Mouse (Mus musculus): ENCODE results near the gene Ing2. TPM values are rescaled to one million over a fixed set of nuclear protein-coding genes. Genes with fewer than 3 reads are reported as not detected.
A peak's percentile ranks its signal among the peaks of the same experiment; 100 is the strongest.

The Ing2 gene
- polyA plus RNA-seq, 1 experiment from 2014 or later = 10.4 TPM

GRCm38 (mm10) chr8:47683994-47684393 lies 8.6 kb upstream of the Ing2 start:
- Histone ChIP-seq H3K4me2 (no peak overlapping the region), H3K4me1 (ENCODE audit: control insufficient read depth, insufficient read depth, low read length) (0 out of 2 replicates have a peak, but pooled peaks cover 3% of the 10 kb centered on the region), H3K9ac (ENCODE audit: low read depth, low read length) (no peak overlapping the region), H3K36me3 (ENCODE audit: control insufficient read depth, insufficient read depth, low read length) (no peaks in the 10 kb centered on the region), H3K9me3 (replicated peaks; ENCODE audit: control insufficient read depth, low read length) (no peaks in the 10 kb centered on the region), H3K27ac (ENCODE audit: low read depth, low read length) (no peak overlapping the region), H3K27me3 (ENCODE audit: control insufficient read depth, insufficient read depth, low read length) (no peaks in the 10 kb centered on the region), H3K4me3 (ENCODE audit: low read depth, low read length) (no peak overlapping the region)
- WGBS (ENCODE audit: insufficient replicate concordance) = 82% methylated on average over 9 of the region's 9 CpGs
- ATAC-seq (replicated peaks; ENCODE audit: insufficient number of reproducible peaks, low FRiP score, low TSS enrichment) = no peak

GRCm38 (mm10) chr8:47680306-47680705 lies 5.0 kb upstream of the Ing2 start:
- WGBS (ENCODE audit: insufficient replicate concordance) = 84% methylated on average over 4 of the region's 4 CpGs
- Histone ChIP-seq H3K4me3 (ENCODE audit: low read depth, low read length) (no peak overlapping the region), H3K9me3 (replicated peaks; ENCODE audit: control insufficient read depth, low read length) (no peaks in the 10 kb centered on the region), H3K36me3 (ENCODE audit: control insufficient read depth, insufficient read depth, low read length) (no peaks in the 10 kb centered on the region), H3K4me2 (no peak overlapping the region), H3K9ac (ENCODE audit: low read depth, low read length) (no peak overlapping the region), H3K27ac (ENCODE audit: low read depth, low read length) (no peak overlapping the region), H3K27me3 (ENCODE audit: control insufficient read depth, insufficient read depth, low read length) (no peaks in the 10 kb centered on the region), H3K4me1 (ENCODE audit: control insufficient read depth, insufficient read depth, low read length) (peaks cover 6% of the 10 kb centered on the region; the same call in 1 of the 2 replicates)
- no peak for ATAC-seq (replicated peaks; ENCODE audit: insufficient number of reproducible peaks, low FRiP score, low TSS enrichment)

- H3K36me3 ChIP-seq (ENCODE audit: control insufficient read depth, insufficient read depth, low read length) = no peaks in the 10 kb centered on the region
- 63% methylated on average over 1 of the region's 1 CpGs for WGBS (ENCODE audit: insufficient replicate concordance)
- no peak overlapping the region for H3K9ac ChIP-seq (ENCODE audit: low read depth, low read length)
- H3K27ac ChIP-seq (ENCODE audit: low read depth, low read length) = no peak overlapping the region
- no peaks in the 10 kb centered on the region for H3K27me3 ChIP-seq (ENCODE audit: control insufficient read depth, insufficient read depth, low read length)
- no peak for ATAC-seq (replicated peaks; ENCODE audit: insufficient number of reproducible peaks, low FRiP score, low TSS enrichment)
- no peaks in the 10 kb centered on the region for H3K9me3 ChIP-seq (replicated peaks; ENCODE audit: control insufficient read depth, low read length)
- H3K4me3 ChIP-seq (ENCODE audit: low read depth, low read length) = no peak overlapping the region
- no peak overlapping the region for H3K4me2 ChIP-seq
- H3K4me1 ChIP-seq (ENCODE audit: control insufficient read depth, insufficient read depth, low read length) = peaks cover 4% of the 10 kb centered on the region; the same call in 1 of the 2 replicates
Observed at GRCm38 (mm10) chr8:47679603-47680002, 4.2 kb upstream of the Ing2 start.

GRCm38 (mm10) chr8:47676631-47677030 lies 1.3 kb upstream of the Ing2 start:
- 61% methylated on average over 2 of the region's 2 CpGs for WGBS (ENCODE audit: insufficient replicate concordance)
- Histone ChIP-seq H3K36me3 (ENCODE audit: control insufficient read depth, insufficient read depth, low read length) (no peaks in the 10 kb centered on the region), H3K27me3 (ENCODE audit: control insufficient read depth, insufficient read depth, low read length) (no peaks in the 10 kb centered on the region), H3K4me2 (peak overlapping the region; percentile 72), H3K27ac (ENCODE audit: low read depth, low read length) (no peak overlapping the region), H3K4me1 (ENCODE audit: control insufficient read depth, insufficient read depth, low read length) (peaks cover 4% of the 10 kb centered on the region; the same call in 1 of the 2 replicates), H3K9me3 (replicated peaks; ENCODE audit: control insufficient read depth, low read length) (no peaks in the 10 kb centered on the region), H3K9ac (ENCODE audit: low read depth, low read length) (peak overlapping the region; percentile 86; the same call in 1 of the 2 replicates), H3K4me3 (ENCODE audit: low read depth, low read length) (peak overlapping the region; percentile 96)
- no peak for ATAC-seq (replicated peaks; ENCODE audit: insufficient number of reproducible peaks, low FRiP score, low TSS enrichment)

- H3K9me3 ChIP-seq (replicated peaks; ENCODE audit: control insufficient read depth, low read length) = no peaks in the 10 kb centered on the region
- peaks cover 4% of the 10 kb centered on the region; the same call in 1 of the 2 replicates for H3K4me1 ChIP-seq (ENCODE audit: control insufficient read depth, insufficient read depth, low read length)
- peak overlapping the region; percentile 86 for H3K9ac ChIP-seq (ENCODE audit: low read depth, low read length)
- WGBS (ENCODE audit: insufficient replicate concordance) = 4% methylated on average over 15 of the region's 15 CpGs
- no peaks in the 10 kb centered on the region for H3K36me3 ChIP-seq (ENCODE audit: control insufficient read depth, insufficient read depth, low read length)
- H3K27ac ChIP-seq (ENCODE audit: low read depth, low read length) = peak overlapping the region; percentile 97; the same call in 1 of the 2 replicates
- peak overlapping the region; percentile 96 for H3K4me3 ChIP-seq (ENCODE audit: low read depth, low read length)
- H3K4me2 ChIP-seq = peak overlapping the region; percentile 72
- no peak for ATAC-seq (replicated peaks; ENCODE audit: insufficient number of reproducible peaks, low FRiP score, low TSS enrichment)
- no peaks in the 10 kb centered on the region for H3K27me3 ChIP-seq (ENCODE audit: control insufficient read depth, insufficient read depth, low read length)
Observed at GRCm38 (mm10) chr8:47676224-47676623, 868 bp upstream of the Ing2 start.

GRCm38 (mm10) chr8:47675786-47676185 lies 430 bp upstream of the Ing2 start:
- Histone ChIP-seq H3K36me3 (ENCODE audit: control insufficient read depth, insufficient read depth, low read length) (no peaks in the 10 kb centered on the region), H3K4me1 (ENCODE audit: control insufficient read depth, insufficient read depth, low read length) (peaks cover 4% of the 10 kb centered on the region; the same call in 1 of the 2 replicates), H3K4me3 (ENCODE audit: low read depth, low read length) (peak overlapping the region; percentile 96), H3K4me2 (peak overlapping the region; percentile 72), H3K27ac (ENCODE audit: low read depth, low read length) (peak overlapping the region; percentile 97), H3K9me3 (replicated peaks; ENCODE audit: control insufficient read depth, low read length) (no peaks in the 10 kb centered on the region), H3K9ac (ENCODE audit: low read depth, low read length) (peak overlapping the region; percentile 86), H3K27me3 (ENCODE audit: control insufficient read depth, insufficient read depth, low read length) (no peaks in the 10 kb centered on the region)
- 0% methylated on average over 20 of the region's 20 CpGs for WGBS (ENCODE audit: insufficient replicate concordance)
- 0 out of 2 replicates have a peak, but pooled peaks have one; percentile 0 for ATAC-seq (replicated peaks; ENCODE audit: insufficient number of reproducible peaks, low FRiP score, low TSS enrichment)

GRCm38 (mm10) chr8:47674140-47674776 lies 1.1 kb downstream of the Ing2 start:
- H3K36me3 ChIP-seq (ENCODE audit: control insufficient read depth, insufficient read depth, low read length) = no peaks in the 10 kb centered on the region
- peak overlapping the region; percentile 96 for H3K4me3 ChIP-seq (ENCODE audit: low read depth, low read length)
- no peaks in the 10 kb centered on the region for H3K27me3 ChIP-seq (ENCODE audit: control insufficient read depth, insufficient read depth, low read length)
- peak overlapping the region; percentile 93 for H3K9ac ChIP-seq (ENCODE audit: low read depth, low read length)
- peak overlapping the region; percentile 89 for H3K27ac ChIP-seq (ENCODE audit: low read depth, low read length)
- no peaks in the 10 kb centered on the region for H3K9me3 ChIP-seq (replicated peaks; ENCODE audit: control insufficient read depth, low read length)
- peaks cover 4% of the 10 kb centered on the region; the same call in 1 of the 2 replicates for H3K4me1 ChIP-seq (ENCODE audit: control insufficient read depth, insufficient read depth, low read length)
- under 1% methylated on average over 47 of the region's 59 CpGs for WGBS (ENCODE audit: insufficient replicate concordance)
- ATAC-seq (replicated peaks; ENCODE audit: insufficient number of reproducible peaks, low FRiP score, low TSS enrichment) = peak; percentile 9; the same call in 1 of the 2 replicates
- H3K4me2 ChIP-seq = peak overlapping the region; percentile 72

- H3K4me1 ChIP-seq (ENCODE audit: control insufficient read depth, insufficient read depth, low read length) = peaks cover 4% of the 10 kb centered on the region; the same call in 1 of the 2 replicates
- ATAC-seq (replicated peaks; ENCODE audit: insufficient number of reproducible peaks, low FRiP score, low TSS enrichment) = peak; percentile 76
- H3K9me3 ChIP-seq (replicated peaks; ENCODE audit: control insufficient read depth, low read length) = no peaks in the 10 kb centered on the region
- 0 out of 2 replicates have a peak, but pooled peaks cover 5% of the 10 kb centered on the region for H3K36me3 ChIP-seq (ENCODE audit: control insufficient read depth, insufficient read depth, low read length)
- peak overlapping the region; percentile 89 for H3K27ac ChIP-seq (ENCODE audit: low read depth, low read length)
- H3K27me3 ChIP-seq (ENCODE audit: control insufficient read depth, insufficient read depth, low read length) = no peaks in the 10 kb centered on the region
- under 1% methylated on average over 38 of the region's 53 CpGs for WGBS (ENCODE audit: insufficient replicate concordance)
- H3K4me3 ChIP-seq (ENCODE audit: low read depth, low read length) = peak overlapping the region; percentile 96
- peak overlapping the region; percentile 72 for H3K4me2 ChIP-seq
- peak overlapping the region; percentile 93 for H3K9ac ChIP-seq (ENCODE audit: low read depth, low read length)
Observed at GRCm38 (mm10) chr8:47673317-47674139, 1.8 kb downstream of the Ing2 start.
